Mouse (Mus musculus): ENCODE measurements around the gene Aldoart2. TPM values are rescaled to one million over a fixed set of nuclear protein-coding genes. Genes with fewer than 3 reads are reported as not detected.

Gene Aldoart2
- polyA plus RNA-seq, 1 experiment from 2014 or later: not detected

GRCm38 (mm10) chr12:55598537-55598886 is 33.5 kb downstream of the Aldoart2 start:
- Histone ChIP-seq H3K4me3 (peak overlapping the region; percentile 54), H3K27ac (no peak overlapping the region), H3K36me3 (no peaks in the 10 kb centered on the region), H3K9ac (no peak overlapping the region), H3K4me2 (peak overlapping the region; percentile 85), H3K9me3 (replicated peaks) (no peaks in the 10 kb centered on the region), H3K27me3 (replicated peaks) (peaks cover 68% of the 10 kb centered on the region), H3K4me1 (peaks cover 23% of the 10 kb centered on the region)
- no peak for ATAC-seq
- WGBS (ENCODE audit: insufficient replicate concordance): 8% methylated on average over 7 of the region's 7 CpGs

- no peak within 1 kb of the TSS for H3K27ac ChIP-seq
- peak; percentile 32; the same call in 1 of the 2 replicates for ATAC-seq
- peak within 1 kb of the TSS; percentile 54 for H3K4me3 ChIP-seq
- peaks cover 68% of the 10 kb centered on the region for H3K27me3 ChIP-seq (replicated peaks)
- no peaks in the 10 kb centered on the region for H3K36me3 ChIP-seq
- H3K9me3 ChIP-seq (replicated peaks): no peaks in the 10 kb centered on the region
- peaks cover 24% of the 10 kb centered on the region for H3K4me1 ChIP-seq
- H3K9ac ChIP-seq: no peak within 1 kb of the TSS
- peak within 1 kb of the TSS; percentile 85 for H3K4me2 ChIP-seq
- WGBS (ENCODE audit: insufficient replicate concordance): 4% methylated on average over 65 of the region's 77 CpGs
These were observed 34.0 kb downstream of the Aldoart2 start, which contains the start of gene Insm2 for GRCm38 (mm10) chr12:55598887-55599561. Gene Insm2, plus strand, starts transcription at chr12:55599427.

GRCm38 (mm10) chr12:55599639-55600502 is 34.8 kb downstream of the Aldoart2 start:
- no peaks in the 10 kb centered on the region for H3K36me3 ChIP-seq
- 1% methylated on average over 109 of the region's 109 CpGs for WGBS (ENCODE audit: insufficient replicate concordance)
- peaks cover 64% of the 10 kb centered on the region for H3K27me3 ChIP-seq (replicated peaks)
- H3K9me3 ChIP-seq (replicated peaks): no peaks in the 10 kb centered on the region
- peak overlapping the region; percentile 54 for H3K4me3 ChIP-seq
- H3K4me2 ChIP-seq: peak overlapping the region; percentile 85
- no peak overlapping the region for H3K27ac ChIP-seq
- ATAC-seq: peak; percentile 71
- no peak overlapping the region for H3K9ac ChIP-seq
- H3K4me1 ChIP-seq: peaks cover 30% of the 10 kb centered on the region

- H3K9me3 ChIP-seq (replicated peaks): no peaks in the 10 kb centered on the region
- peak overlapping the region; percentile 85 for H3K4me2 ChIP-seq
- H3K4me1 ChIP-seq: peaks cover 30% of the 10 kb centered on the region
- peak overlapping the region; percentile 54 for H3K4me3 ChIP-seq
- H3K9ac ChIP-seq: no peak overlapping the region
- 9% methylated on average over 42 of the region's 42 CpGs for WGBS (ENCODE audit: insufficient replicate concordance)
- no peaks in the 10 kb centered on the region for H3K36me3 ChIP-seq
- peaks cover 59% of the 10 kb centered on the region for H3K27me3 ChIP-seq (replicated peaks)
- H3K27ac ChIP-seq: no peak overlapping the region
- ATAC-seq: no peak
These were observed 35.5 kb downstream of the Aldoart2 start for GRCm38 (mm10) chr12:55600503-55600994.

GRCm38 (mm10) chr12:55604411-55604810 is 39.4 kb downstream of the Aldoart2 start:
- Histone ChIP-seq H3K9me3 (replicated peaks) (no peaks in the 10 kb centered on the region), H3K9ac (no peak overlapping the region), H3K4me2 (no peak overlapping the region), H3K4me1 (peaks cover 26% of the 10 kb centered on the region), H3K27ac (no peak overlapping the region), H3K27me3 (replicated peaks) (peaks cover 22% of the 10 kb centered on the region), H3K36me3 (no peaks in the 10 kb centered on the region), H3K4me3 (no peak overlapping the region)
- 25% methylated on average over 3 of the region's 3 CpGs for WGBS (ENCODE audit: insufficient replicate concordance)
- peak; percentile 69; the same call in 1 of the 2 replicates for ATAC-seq

- Histone ChIP-seq H3K4me3 (no peak overlapping the region), H3K9me3 (replicated peaks) (no peaks in the 10 kb centered on the region), H3K27me3 (replicated peaks) (no peaks in the 10 kb centered on the region), H3K9ac (no peak overlapping the region), H3K4me1 (peaks cover 22% of the 10 kb centered on the region; the same call in 1 of the 2 replicates), H3K27ac (no peak overlapping the region), H3K36me3 (no peaks in the 10 kb centered on the region), H3K4me2 (no peak overlapping the region)
- no peak for ATAC-seq
- 49% methylated on average over 4 of the region's 4 CpGs for WGBS (ENCODE audit: insufficient replicate concordance)
These were observed 42.9 kb downstream of the Aldoart2 start for GRCm38 (mm10) chr12:55607902-55608301.

- ATAC-seq: peak; percentile 70
- no peak overlapping the region for H3K27ac ChIP-seq
These were observed 45.8 kb downstream of the Aldoart2 start for GRCm38 (mm10) chr12:55610812-55611211.

More at GRCm38 (mm10) chr12:55610812-55611211, 45.8 kb downstream of the Aldoart2 start:
- H3K4me1 ChIP-seq: peaks cover 24% of the 10 kb centered on the region; the same call in 1 of the 2 replicates
- H3K4me2 ChIP-seq: no peak overlapping the region
- H3K4me3 ChIP-seq: no peak overlapping the region
- H3K9me3 ChIP-seq (replicated peaks): no peaks in the 10 kb centered on the region
- WGBS (ENCODE audit: insufficient replicate concordance): 7% methylated on average over 2 of the region's 2 CpGs
- no peak overlapping the region for H3K9ac ChIP-seq
- no peaks in the 10 kb centered on the region for H3K36me3 ChIP-seq
- no peaks in the 10 kb centered on the region for H3K27me3 ChIP-seq (replicated peaks)

Other genes with a start within 250 kb of the Aldoart2 start
- gene Psma6, start 181.0 kb upstream of the Aldoart2 start, polyA plus RNA-seq (2016; fragmentation: Nextera tagmentation; extraction: Ambion mirVana): 282 and 290 TPM in 2 replicates
- gene Nfkbia, start 72.6 kb upstream of the Aldoart2 start, polyA plus RNA-seq (2016; fragmentation: Nextera tagmentation; extraction: Ambion mirVana): 14.5 and 15.7 TPM in 2 replicates
- 0.10 TPM in 1 of 2 replicates, not detected in the other for gene Insm2, start 34.2 kb downstream of the Aldoart2 start, polyA plus RNA-seq (2016; fragmentation: Nextera tagmentation; extraction: Ambion mirVana)

All from liver, embryonic 12.5 days (tissue).